Mouse (Mus musculus) heart, postnatal 10 days (tissue): ENCODE data around the gene Tmem259. TPM values are rescaled to one million over a fixed set of nuclear protein-coding genes. Genes with fewer than 3 reads are reported as not detected.

Source experiments
- DNase-seq, 2 experiments: peaks; one replicate each; pipeline ENCODE4 v3.0.0; 2021
- intact Hi-C: fragments of 180-260 bp; cut with DNase I; formaldehyde crosslinking; loops from one replicate; pipeline ENCODE4 v1.15.1; 2025
- total RNA-seq, 2 experiments: library from RNA; stranded (reverse); gene quantifications; 2 replicates each; pipeline ENCODE4 v1.2.3; 2021

Gene Tmem259
- total RNA-seq, 2 experiments from 2014 or later, result 126 to 132 TPM

DNA sequence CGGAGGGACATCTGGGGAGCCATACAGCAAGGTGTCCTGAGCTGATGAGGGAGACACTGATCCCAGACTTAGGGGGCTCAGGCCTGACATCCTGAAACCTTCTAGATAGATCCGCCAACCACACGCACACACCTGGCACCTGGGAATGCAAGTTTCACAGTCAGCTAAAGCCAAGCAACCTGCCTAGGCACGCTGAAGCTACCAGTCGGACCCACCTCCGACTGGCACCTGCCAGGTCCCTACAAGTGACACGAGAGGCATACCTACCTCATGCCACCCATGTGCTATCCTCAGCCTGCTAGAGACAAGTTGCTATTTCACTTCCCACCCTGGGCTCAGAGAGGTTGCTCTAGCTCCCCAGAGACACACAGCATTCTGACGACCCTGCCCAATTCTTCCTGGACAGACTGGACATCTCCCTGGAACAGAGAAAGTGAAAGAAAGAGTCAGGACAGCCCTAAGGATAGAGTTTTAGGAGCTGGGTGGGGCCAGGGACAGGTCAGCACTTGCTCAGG, 5.2 kb upstream of the Tmem259 start:
- intact Hi-C loops, result loop anchor here (2.0 to 5.0 kb wide), 4 partner anchors 45 to 153 kb away; partner anchors contain the start of genes Cbarp and Stk11
- DNase-seq, result no peak

DNA sequence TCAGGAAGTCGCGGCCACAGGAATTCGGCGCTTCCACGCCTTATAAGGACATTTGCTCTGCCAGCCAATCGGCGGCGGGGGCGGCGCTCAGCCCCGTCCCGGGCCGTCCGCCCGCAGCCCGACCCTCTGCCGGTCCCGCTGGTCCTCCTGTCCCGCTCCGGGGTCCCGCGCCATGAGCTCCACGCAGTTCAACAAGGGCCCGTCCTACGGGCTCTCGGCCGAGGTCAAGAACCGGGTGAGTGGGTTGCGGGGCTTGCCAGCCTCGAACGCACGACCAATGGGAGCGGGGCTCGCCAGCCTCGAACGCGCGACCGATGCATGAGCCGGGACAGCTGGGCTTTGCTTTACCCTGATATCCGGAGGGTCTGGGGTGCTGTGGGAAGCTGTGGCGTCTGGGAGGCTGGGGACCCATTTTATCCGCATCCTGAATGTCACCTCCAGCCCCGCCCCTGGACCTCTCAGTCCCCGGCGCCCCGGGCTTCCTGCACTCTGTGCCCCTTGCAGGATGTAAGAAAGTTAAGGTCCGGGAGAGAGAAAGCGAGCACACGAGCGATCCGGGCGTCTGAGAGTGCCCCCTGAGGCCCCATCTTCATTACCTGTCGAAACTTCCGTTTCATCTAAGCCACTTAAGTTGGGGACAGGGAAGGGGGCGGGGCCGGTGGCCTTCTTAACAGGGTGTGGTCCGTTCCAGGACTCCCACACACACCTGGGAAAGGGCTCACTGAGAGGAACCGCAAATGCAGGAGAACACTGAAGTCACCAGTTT, 4.6 kb upstream of the Tmem259 start, which contains the start of gene Cnn2:
Cnn2 (plus strand) TSS at position 79 of the 766 bp plus-strand sequence.
- intact Hi-C loops, result loop anchor here (2.0 to 5.0 kb wide), 4 partner anchors 46 to 154 kb away; partner anchors contain the start of genes Cbarp and Stk11

DNA sequence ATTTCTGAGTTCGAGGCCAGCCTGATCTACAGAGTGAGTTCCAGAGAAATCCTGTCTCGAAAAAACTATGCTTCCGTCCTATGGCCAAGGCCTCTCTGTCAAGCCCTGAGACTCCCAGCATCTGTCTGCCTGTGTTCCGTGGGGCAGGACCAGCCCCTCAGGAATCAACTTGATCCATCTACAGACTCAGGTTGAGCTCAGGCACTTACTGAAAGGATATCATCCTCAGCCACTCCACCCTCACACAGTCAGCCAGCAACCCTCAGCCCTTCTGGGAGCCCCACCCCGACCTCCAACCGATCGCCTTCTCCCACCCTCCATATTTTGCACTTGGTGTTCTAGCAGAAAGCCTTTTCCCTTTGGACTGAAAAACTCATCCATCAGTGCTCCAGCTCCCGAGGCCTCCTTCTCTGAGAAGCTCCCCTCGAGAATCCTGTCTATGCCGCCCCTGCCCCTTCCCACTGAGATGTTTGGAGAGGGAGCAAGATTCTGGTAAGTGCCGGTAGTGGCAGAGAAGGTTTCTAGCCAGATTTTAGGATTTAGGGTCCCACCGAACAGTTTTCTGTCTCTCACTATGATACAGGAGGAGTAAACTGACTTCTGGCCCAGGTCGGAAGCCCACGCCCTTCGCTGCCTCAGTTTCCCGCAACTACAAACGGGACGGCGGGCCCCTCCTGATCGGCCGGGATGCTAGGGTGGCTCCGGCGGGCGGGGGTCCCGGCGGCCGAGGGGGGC, 3.8 kb upstream of the Tmem259 start:
- no peak for DNase-seq
- intact Hi-C loops, result loop anchor here (2.0 to 5.0 kb wide), 4 partner anchors 47 to 154 kb away; partner anchors contain the start of genes Cbarp and Stk11

More for the DNA sequence above, 4.6 kb upstream of the Tmem259 start, which contains the start of gene Cnn2:
- peak; percentile 76 to 77 for DNase-seq

DNA sequence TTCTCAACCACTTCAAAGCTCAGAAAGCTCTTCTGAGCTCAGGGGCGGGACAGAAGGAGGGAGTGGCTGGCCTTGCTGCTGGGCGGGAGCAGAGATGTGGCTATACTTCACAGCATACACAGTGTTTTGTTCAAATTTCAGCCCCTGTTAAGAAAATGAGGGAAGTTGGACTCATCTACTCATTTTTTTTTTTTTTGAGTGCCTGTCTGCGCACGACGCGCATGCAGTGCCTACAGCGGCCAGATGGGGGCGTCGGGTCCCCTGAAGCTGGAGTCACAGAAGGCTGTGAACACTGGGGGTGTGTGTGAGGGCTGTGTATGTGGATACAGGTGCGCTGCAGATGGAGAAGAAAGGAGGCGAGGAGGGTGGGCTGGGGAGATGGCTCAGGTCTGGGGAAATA, 2.8 kb upstream of the Tmem259 start:
- intact Hi-C loops, result loop anchor here (5.0 kb wide), 2 partner anchors 65 to 155 kb away; partner anchors contain the start of gene Cbarp
- DNase-seq, result peak; percentile 90 to 95

DNA sequence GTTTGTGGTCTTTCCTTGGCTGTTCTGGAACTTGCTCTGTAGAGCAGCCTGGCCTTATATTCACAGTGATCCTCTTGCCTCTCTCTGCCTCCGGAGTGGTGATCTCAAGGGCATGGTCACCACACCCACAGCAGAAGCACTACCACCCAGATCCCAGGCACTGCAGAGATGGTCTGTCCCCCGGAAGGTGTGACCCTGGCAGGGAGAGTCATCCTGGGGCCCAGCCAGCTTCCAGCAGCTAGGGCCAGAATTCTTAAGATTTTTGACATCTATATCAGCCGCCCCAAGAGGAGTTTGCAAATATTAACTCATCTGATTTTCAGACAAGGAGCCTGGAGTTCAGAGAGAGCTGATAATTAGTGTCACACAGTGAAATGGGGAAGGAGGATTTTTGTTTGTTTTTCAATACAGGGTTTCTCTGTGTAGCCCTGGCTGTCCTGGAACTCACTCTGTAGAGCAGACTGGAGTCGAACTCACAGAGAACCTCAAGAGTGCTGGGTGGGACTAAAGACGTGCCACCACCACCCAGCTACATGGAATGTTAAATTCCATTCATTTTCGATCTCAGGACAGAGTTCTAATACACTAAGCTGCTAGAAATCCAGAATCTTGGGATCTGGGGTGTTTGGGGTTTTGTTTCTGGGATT, 2.2 kb upstream of the Tmem259 start:
- intact Hi-C loops, result loop anchor here (5.0 kb wide), 2 partner anchors 66 to 156 kb away; partner anchors contain the start of gene Cbarp
- peak; percentile 65 to 75 for DNase-seq

DNA sequence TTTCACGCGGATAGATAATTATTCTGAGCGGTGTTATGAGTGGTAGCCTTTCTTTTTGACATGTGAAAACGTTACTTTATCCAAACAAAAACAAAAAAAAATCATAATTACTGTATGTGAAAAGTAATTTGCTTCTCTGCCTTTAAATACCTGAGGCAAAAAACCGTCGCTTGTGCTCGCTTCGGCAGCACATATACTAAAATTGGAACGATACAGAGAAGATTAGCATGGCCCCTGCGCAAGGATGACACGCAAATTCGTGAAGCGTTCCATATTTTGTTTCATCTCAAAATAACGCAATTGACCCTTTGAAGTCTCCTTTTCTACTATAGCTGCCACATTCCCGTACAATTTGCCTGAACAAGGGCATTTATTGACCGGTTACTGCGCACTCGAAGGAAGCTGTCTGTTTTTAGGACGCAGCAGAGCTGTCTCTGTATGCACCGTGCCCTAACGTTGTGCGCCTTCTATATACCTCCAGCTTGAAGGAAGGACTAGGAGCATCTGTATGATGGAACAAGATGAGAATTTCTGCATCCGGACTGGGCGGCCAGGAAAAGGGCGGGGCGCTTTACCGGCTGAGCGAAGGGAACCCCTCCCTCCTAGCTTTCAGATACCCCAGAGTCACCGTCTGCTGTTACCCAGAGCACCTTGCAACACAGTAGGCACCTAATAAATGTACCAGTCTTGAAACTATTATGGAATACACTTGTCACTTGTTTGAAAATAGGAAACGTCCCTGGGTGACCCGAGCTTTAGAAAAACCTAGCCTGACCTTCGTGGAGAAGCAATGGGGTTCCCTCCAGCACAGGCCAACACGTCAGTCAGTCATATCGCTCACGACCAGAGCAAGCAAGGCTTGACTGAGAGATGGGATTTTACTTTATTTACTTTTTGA, 1.5 kb upstream of the Tmem259 start:
- DNase-seq, result peak; percentile 77 to 79
- intact Hi-C loops, result loop anchor here (5.0 kb wide), 2 partner anchors 67 to 157 kb away; partner anchors contain the start of gene Cbarp

DNA sequence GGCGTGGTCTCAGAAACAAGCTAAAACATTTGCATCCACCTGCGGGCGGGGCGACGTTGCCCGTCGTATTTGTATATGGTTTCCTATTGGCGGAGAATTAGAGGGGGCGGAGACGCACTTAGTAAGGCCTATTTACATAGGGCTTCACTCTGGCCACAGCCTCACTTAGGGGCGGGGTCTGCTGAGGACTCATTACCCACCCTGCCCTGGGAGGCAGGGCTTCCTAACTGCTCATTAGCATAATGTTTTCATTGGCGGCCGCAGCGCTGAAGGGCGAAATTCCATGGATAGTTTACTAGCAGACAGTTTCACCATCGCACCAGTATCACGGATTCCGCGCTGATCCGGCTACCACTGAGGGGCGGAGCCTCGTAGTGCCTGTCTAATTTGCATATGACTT, 741 bp upstream of the Tmem259 start:
- peak; percentile 97 to 98 for DNase-seq
- intact Hi-C loops, result loop anchor here (5.0 kb wide), 2 partner anchors 67 to 157 kb away; partner anchors contain the start of gene Cbarp

DNA sequence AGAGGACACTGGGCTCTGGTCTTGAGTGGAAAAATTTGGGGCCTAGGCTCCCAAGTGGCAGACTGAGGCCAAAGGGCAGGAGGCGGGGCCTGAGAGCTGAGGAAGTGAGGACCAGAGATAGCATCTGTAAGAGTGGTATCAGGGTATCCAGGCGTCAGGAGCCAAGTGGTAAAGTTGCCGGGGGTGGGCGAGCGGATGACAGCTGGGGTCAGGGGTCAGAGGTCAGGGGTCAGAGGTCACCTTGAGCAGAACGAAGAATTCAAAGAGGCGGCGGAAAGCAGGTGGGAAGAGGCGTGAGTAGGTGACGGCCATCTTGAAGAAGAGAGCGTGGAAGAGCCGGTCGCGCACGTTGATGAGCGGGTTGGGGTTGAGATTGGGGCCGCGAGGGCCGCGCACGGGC, 460 bp downstream of the Tmem259 start:
- DNase-seq, result peak; percentile 59 to 76
- intact Hi-C loops, result loop anchor here (2.0 kb wide), 1 partner anchor 23 kb away; the partner anchor contains the start of gene Wdr18

DNA sequence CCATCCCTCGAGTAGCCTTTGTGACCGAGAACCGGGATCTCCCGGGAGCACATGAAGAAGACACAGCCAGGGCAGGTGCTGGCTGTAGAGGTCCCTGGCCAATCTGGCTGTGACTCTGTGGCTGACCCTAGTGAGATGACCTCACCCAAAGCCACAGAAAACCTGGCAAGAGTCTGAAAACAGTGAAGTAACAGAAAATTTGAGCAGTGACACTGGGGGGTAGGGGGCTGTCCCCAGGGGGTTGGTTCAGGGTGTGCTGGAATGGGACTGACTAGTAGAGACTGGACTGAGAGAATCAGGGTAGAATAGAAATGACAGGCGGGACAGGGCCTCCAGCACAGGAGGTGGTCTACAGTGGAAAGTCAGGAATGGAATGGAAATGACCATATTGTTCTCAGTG, 925 bp downstream of the Tmem259 start:
- DNase-seq, result no peak
- intact Hi-C loops, result loop anchor here (2.0 kb wide), 1 partner anchor 22 kb away; the partner anchor contains the start of gene Wdr18

DNA sequence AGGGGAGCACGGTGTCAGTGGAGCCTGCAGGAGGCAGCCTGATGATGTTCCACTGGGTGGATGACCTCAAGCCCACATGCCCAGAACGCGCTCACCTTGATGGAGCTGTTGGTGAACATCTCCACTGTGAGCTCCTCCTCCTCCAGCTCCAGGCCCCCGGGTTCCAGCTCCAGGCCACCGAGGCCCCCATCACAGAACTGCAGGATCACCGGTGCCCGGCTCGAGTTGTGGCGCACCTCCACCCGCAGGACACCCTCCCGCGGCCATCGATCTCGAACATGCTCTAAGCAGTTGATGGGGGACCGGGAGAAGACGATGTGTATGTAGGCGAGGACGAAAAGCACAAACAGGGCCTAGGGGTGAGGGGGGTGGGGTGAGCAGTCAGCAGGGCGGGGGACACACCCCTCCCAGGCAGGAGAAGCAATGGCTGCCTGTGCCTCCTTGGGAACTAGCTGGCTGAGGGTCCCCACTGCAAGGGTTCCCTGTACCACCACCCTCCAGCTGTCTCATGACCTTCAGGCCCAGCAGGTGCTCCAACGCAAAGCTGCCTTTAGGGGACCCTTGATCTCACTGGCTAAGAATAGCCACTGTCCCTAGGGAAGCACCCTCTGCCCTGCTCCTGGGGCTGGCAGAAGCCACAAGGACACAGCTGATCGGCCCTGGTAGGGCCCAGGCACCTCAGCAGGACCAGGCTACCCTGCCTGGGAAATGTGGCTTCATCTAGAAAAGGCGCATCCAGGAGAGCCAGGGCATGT, 4.6 kb downstream of the Tmem259 start:
- DNase-seq, result peak in 1 of 2 experiments; percentile 62
- intact Hi-C loops, result no loop called here

DNA sequence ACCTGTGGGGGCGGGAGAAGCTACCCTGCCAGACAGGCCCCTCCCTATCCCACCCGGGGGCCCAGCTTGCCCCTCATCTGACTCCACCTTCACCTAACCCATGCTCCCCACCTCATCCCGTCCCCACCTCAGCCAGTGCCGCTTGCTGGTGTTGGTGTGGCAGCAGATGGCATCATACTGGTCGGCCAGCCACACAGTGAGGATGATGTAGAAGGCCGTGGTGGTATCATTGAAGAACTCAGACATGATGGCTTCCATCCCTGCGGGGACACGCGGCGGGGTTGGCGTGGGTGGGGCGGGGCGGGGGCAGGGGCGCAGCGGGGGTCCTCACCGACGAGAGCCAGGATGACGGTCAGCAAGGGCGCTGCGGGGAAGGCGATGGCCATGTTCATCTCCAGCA, 6.1 kb downstream of the Tmem259 start:
- no peak for DNase-seq
- intact Hi-C loops, result no loop called here

DNA sequence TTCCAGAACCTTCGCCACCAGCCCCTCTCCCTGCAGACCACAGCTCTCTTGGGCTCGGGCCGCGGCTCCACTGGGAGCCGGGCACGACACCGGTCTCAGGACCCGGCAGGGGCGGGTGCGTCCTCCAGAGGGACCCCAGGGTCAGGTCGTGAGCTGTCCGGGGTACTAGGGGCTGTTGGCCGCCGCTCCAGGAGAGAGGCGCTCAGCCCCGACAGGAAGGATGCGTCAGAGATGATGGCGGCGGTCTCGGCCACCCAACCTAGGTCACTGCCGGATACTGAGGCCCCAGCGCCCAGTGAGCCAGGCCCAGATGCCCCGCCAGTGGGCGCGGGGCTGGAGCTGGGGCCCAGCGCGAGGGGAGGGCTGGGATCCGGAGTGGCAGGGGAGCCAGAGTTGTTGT, 6.8 kb downstream of the Tmem259 start:
- intact Hi-C loops, result no loop called here
- no peak for DNase-seq

DNA sequence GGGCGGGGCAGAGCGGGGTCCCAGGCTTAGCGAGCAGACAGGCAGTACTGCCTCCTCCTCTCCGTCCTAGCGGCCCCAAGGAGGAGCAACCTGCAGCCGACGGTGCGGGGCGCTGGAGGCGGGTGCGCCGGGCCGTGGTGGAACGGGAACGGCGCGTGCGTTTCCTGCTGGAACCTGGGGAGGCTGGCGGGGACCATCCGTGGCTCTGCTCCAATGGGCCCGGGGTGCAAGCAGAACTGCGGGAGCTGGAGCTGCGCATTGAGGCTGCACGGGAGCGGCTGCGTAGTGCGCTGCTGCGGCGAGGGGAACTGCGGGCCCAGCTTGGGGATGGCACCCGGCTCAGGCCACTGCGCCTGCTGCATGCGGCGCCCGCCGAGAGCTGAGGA, 7.4 kb downstream of the Tmem259 start:
- no peak for DNase-seq
- intact Hi-C loops, result no loop called here

DNA sequence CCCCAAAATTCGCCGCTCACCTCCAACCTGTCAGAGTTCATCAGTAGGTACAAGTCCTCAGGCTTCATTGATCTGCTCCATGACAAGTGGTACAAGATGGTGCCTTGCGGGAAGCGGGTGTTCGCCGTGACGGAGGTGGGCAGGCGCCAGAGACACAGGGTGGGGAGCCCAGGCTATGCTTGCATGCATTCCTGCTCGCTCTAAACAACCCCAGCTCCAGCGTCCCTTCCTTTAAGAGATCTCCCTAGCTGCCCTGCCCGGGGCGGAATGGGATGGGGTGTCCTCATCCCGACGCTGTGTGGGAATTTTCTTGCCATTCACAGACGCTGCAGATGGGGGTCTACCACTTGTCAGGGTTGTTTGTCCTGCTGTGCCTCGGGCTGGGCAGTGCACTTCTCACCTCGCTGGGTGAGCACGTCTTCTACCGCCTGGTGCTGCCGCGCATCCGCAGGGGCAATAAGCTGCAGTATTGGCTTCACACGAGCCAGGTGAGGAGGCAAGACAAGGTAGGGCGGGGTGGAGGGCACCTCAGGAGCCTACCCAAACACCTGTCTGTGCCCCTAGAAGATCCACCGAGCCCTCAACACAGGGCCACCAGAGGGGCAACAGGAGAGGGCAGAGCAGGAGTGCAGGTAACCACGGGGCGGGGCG, 7.9 kb downstream of the Tmem259 start:
- DNase-seq, result no peak
- intact Hi-C loops, result no loop called here

DNA sequence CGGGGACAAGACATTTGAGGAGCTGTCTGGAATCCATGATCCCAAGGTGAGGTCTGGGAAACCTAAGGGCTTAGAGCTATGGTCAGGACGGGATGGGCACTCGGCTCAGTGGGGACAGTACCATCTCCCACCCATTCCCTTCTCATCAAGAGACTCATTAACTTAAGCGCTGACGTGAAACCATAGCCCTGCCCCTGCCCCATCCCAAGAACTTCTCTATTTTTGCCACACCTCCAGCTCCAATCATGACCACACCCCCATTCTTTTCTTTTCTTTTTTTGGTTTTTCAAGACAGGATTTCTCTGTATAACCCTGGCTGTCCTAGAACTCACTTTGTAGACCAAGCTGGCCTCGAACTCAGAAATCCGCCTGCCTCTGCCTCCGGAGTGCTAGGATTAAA, 9.5 kb downstream of the Tmem259 start:
- DNase-seq, result no peak
- intact Hi-C loops, result no loop called here

DNA sequence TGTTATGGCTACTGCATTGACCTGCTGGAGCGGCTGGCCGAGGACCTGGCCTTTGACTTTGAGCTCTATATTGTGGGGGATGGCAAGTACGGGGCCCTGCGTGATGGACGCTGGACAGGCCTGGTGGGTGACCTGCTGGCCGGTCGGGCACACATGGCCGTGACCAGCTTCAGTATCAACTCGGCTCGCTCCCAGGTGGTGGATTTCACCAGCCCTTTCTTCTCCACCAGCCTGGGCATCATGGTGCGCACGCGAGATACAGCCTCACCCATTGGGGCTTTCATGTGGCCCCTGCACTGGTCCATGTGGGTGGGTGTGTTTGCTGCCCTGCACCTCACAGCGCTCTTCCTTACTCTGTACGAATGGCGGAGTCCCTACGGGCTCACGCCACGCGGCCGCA, 10.0 kb downstream of the Tmem259 start:
- no peak for DNase-seq
- intact Hi-C loops, result no loop called here

DNA sequence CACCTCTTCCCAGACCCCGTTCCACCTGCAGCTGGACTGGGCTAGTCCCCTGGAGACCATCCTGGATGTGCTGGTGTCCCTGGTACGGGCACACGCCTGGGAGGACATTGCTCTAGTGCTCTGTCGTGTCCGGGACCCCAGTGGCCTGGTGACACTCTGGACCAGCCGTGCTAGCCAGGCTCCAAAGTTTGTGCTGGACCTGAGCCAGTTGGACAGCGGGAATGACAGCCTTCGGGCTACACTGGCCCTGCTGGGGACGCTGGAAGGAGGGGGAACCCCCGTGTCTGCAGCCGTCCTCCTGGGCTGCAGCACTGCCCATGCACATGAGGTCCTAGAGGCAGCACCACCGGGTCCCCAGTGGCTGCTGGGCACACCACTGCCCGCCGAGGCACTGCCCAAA, 11.3 kb downstream of the Tmem259 start:
- DNase-seq, result peak; percentile 42 to 64

DNA sequence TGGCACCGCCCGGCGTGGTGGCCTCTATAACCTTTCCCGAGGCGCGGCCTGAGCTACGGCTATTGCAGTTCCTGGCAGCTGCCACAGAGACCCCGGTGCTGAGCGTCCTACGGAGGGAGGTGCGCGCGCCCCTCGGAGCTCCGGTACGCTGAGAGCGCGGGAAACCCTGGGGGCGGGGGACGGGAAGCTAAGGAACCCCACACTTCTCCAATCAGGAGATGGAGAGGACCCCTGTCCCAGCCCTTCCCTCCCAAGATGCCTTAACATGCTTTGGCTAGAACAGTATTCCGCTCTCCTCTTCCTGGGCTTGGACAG, 13.0 kb downstream of the Tmem259 start:
- intact Hi-C loops, result no loop called here
- no peak for DNase-seq

More for the DNA sequence above, 11.3 kb downstream of the Tmem259 start:
- intact Hi-C loops, result no loop called here
